Mouse (Mus musculus): ENCODE results near the gene Mtmr1.

DNA sequence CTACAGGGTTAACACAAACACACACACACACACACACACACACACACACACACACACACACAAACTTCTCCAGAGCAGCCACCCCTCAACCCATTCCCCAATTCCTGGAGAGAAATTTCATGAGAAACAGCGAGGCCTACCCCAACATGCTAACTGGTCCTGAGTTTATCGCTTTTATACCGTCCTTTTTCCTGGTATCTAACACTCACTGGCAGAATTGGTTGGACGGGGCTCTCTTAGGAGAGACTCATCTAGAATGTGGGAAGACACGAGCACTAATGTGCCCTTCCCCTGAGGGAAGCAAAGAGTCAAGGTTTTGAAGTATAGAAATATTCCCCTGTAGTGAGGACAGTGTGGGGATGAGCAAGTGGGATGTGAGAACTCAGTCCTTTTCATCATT, 66.3 kb downstream of the Mtmr1 start:
- TF ChIP-seq GATA1 (IDR thresholded peaks at IDR 0.05; ENCODE audit: borderline replicate concordance, low read length), result no peak
- TF ChIP-seq CTCF (IDR thresholded peaks at IDR 0.05; ENCODE audit: low read depth, low read length), result no peak
- no peak for TF ChIP-seq TAL1 (conservative IDR thresholded peaks at IDR 0.05; ENCODE audit: low read depth, low read length)
- TF ChIP-seq GATA2 (IDR thresholded peaks at IDR 0.05; ENCODE audit: borderline replicate concordance, low read depth, low read length), result no peak
